In the genomic region with DNA sequence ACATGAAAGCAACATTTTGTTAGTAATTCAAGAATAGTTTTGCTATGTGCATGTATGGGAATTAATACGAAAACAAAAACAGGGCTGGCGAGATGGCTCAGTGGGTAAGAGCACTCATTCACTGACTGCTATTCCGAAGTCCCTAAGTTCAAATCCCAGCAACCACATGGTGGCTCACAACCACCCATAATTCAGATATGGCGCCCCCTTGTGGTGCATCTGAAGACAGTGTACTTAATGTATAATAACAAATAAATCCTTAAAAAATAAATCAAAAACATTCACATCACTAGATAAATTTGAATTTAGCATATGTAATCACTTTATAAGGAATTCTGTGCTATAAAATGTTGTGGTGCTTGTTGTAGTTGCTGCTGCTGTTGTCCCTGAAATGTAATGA, we compare ENCODE assay signal across 10 mouse cellular contexts.
DNase-seq lines count a peak whose midpoint lies in the region; TF ChIP-seq lines count a peak whose summit lies in the region.
"Had no signal": no experiment of that assay in that cellular context is flagged by ENCODE, and none has a peak within 500 bp of the region (broad histone marks: within the 10 kb centered on the region; RNA-seq: fewer than 3 reads in every experiment).

No protein-coding gene starts in this region.

- WGBS in kidney, adult 2 months = 84% methylated on average over 4 of the region's 4 CpGs
- 88% methylated on average over 4 of the region's 4 CpGs for WGBS in thymus, adult 2 months

- no peak for TF ChIP-seq POLR2A in kidney, adult 2 months (IDR thresholded peaks at IDR 0.05; ENCODE audit: low read depth, low read length)
- no peak for TF ChIP-seq POLR2A in thymus, adult 2 months (IDR thresholded peaks at IDR 0.05; ENCODE audit: control insufficient read depth, extremely low read depth, insufficient read depth, low read length, poor library complexity)

- no peaks in the 10 kb centered on the region for H3K36me3 ChIP-seq in kidney, adult 2 months (ENCODE audit: control insufficient read depth, insufficient read depth, low read length)
- no peaks in the 10 kb centered on the region for H3K36me3 ChIP-seq in thymus, adult 2 months (ENCODE audit: control insufficient read depth, insufficient read depth, low read length)

- no peak overlapping the region for H3K4me3 ChIP-seq in kidney, adult 2 months (ENCODE audit: insufficient read depth, low read depth, low read length)
- H3K4me3 ChIP-seq in thymus, adult 2 months (ENCODE audit: control insufficient read depth, insufficient read depth, low read length) = no peak overlapping the region

- no peak overlapping the region for H3K27ac ChIP-seq in kidney, adult 2 months (ENCODE audit: insufficient read depth, low read depth, low read length)
- H3K27ac ChIP-seq in thymus, adult 2 months (ENCODE audit: control insufficient read depth, insufficient read depth, low read length) = no peak overlapping the region

- 0 out of 2 replicates have a peak, but pooled peaks have one; percentile 20 for TF ChIP-seq CTCF in kidney, adult 2 months (conservative IDR thresholded peaks at IDR 0.05; ENCODE audit: insufficient read depth, insufficient read length, low read depth, low read length)
- TF ChIP-seq CTCF in thymus, adult 2 months (IDR thresholded peaks at IDR 0.05; ENCODE audit: borderline replicate concordance, control insufficient read depth, extremely low read depth, insufficient read depth, low read length, poor library complexity) = no peak

- peak; percentile 16 to 48 for DNase-seq in adrenal gland, adult (ENCODE audit: inconsistent age in 2 of 2, low spot score in 1 of 2)
- no peak for DNase-seq in adrenal gland, adult 2 months
- no peak for DNase-seq in kidney, adult 2 months
- DNase-seq in kidney, adult 9 months = no peak
- DNase-seq in thymus, postnatal 14 days = peak; percentile 61
- no peak for DNase-seq in thymus, adult 2 months
- DNase-seq in urinary bladder, postnatal 14 days (ENCODE audit: low spot score) = no peak
- DNase-seq in layer of hippocampus, postnatal 36 days = no peak
- DNase-seq: kidney, adult 8-10 months; lung, postnatal 14 days had no signal

- no peaks in the 10 kb centered on the region for H3K27me3 ChIP-seq in kidney, adult 2 months (replicated peaks; ENCODE audit: control insufficient read depth, insufficient read depth, low read length)
- H3K27me3 ChIP-seq in thymus, adult 2 months (ENCODE audit: control insufficient read depth, insufficient read depth, low read length) = no peaks in the 10 kb centered on the region

- H3K4me1 ChIP-seq in kidney, adult 2 months (ENCODE audit: control insufficient read depth, insufficient read depth, low read length) = no peaks in the 10 kb centered on the region
- peaks cover 3% of the 10 kb centered on the region for H3K4me1 ChIP-seq in thymus, adult 2 months (replicated peaks; ENCODE audit: control insufficient read depth, insufficient read depth, low read length)

Comparison
In these comparisons a context has a peak if more than half of its experiments do, and no peak if none do; other contexts are left out.
1. DNase-seq: peak in adrenal gland, adult (2 of 2) and thymus, postnatal 14 days (single experiment); none in adrenal gland, adult 2 months (single experiment), kidney, adult 2 months (single experiment), kidney, adult 9 months (single experiment), thymus, adult 2 months (single experiment), urinary bladder, postnatal 14 days (single experiment) and layer of hippocampus, postnatal 36 days (0 of 2).